Mouse (Mus musculus): ENCODE data around the gene Uspl1.

GRCm38 (mm10) chr5:149178095-149178494 lies 6.1 kb upstream of the Uspl1 start:
- TF ChIP-seq CTCF (IDR thresholded peaks at IDR 0.05; ENCODE audit: low read depth) (no peak), EP300 (IDR thresholded peaks at IDR 0.05; ENCODE audit: low read depth) (no peak)

Data from liver, embryonic 14.5 days (tissue).